Mouse (Mus musculus): ENCODE results near the gene Rbfox3.
A peak's percentile ranks its signal among the peaks of the same experiment; 100 is the strongest.

The Rbfox3 gene

GRCm38 (mm10) chr11:118600168-118600567 is 311.2 kb downstream of the Rbfox3 start:
- DNase-seq (ENCODE audit: low read depth), result no peak

- DNase-seq (ENCODE audit: low read depth), result no peak
Observed at GRCm38 (mm10) chr11:118598726-118599125, 312.7 kb downstream of the Rbfox3 start.

- peak; percentile 79 for DNase-seq (ENCODE audit: low read depth)
Observed at GRCm38 (mm10) chr11:118584826-118585225, 326.6 kb downstream of the Rbfox3 start.

DNA sequence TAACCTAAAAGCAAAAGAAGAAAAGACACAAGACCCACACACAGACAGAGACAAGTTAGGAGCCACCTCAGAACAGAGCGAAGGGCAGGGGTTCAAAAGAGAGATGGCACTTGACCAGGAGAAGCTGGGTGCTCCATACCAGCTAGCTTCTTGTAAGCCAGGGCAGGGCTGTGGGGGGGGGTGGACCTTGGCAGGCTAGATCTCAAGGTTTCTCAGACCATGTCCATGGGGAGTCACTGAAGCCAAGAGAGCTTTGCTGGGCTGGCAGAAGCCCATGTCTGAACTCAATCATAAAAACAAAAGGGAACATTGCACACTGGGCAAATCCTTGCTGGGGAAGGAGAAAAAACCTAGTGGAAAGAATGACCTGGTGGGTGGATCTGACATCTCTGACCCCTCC is 327.4 kb downstream of the Rbfox3 start:
- no peak for DNase-seq (ENCODE audit: low read depth)

GRCm38 (mm10) chr11:118583573-118583972 is 327.8 kb downstream of the Rbfox3 start:
- no peak for DNase-seq (ENCODE audit: low read depth)

- DNase-seq (ENCODE audit: low read depth), result no peak
Observed at GRCm38 (mm10) chr11:118581019-118581418, 330.4 kb downstream of the Rbfox3 start.

GRCm38 (mm10) chr11:118579622-118580021 is 331.8 kb downstream of the Rbfox3 start:
- no peak for DNase-seq (ENCODE audit: low read depth)

- no peak for DNase-seq (ENCODE audit: low read depth)
Observed at GRCm38 (mm10) chr11:118577271-118577670, 334.1 kb downstream of the Rbfox3 start.

GRCm38 (mm10) chr11:118576611-118577010 is 334.8 kb downstream of the Rbfox3 start:
- DNase-seq (ENCODE audit: low read depth), result no peak

DNA sequence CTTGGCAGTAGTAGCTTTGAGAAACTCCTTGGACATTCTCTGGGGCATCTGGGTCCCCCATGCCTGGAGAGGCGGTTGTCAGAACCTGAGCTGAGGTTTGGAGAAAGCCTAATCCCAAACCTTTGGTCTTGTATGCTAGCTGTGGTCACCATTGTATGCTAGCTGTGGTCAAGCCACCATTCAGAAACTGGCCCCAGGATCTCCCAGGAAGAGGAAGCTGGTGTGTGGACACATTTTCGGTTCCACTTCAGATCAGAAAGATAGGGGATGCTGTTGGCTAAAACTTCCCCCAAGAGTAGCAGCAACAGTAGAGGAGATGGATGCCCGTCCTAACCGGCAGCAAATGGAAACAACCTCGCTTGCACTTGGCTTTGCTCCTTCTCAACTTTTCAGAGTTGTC is 337.0 kb downstream of the Rbfox3 start:
- no peak for DNase-seq (ENCODE audit: low read depth)

GRCm38 (mm10) chr11:118573569-118573968 is 337.8 kb downstream of the Rbfox3 start:
- no peak for DNase-seq (ENCODE audit: low read depth)

DNA sequence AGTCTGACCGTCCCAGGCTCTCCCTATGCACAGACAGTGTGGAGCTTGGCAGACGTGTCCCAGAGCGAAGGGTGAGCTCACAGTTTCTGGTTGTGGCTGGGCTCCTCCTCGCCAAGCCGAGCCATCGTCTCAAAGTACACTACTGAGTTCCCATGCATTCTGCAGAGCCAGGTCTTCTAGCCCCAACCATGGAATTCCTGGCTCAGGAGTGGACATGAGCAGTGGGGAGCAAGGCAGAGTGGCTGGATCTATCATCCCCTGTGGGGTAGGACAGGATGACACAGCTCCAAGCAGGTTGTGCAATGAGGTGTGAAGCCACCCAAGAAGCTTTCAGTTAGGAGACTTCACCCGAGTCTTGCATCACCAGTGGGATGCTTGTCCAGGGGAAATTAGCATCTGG is 338.4 kb downstream of the Rbfox3 start:
- no peak for DNase-seq (ENCODE audit: low read depth)

GRCm38 (mm10) chr11:118570164-118570563 is 341.2 kb downstream of the Rbfox3 start:
- DNase-seq (ENCODE audit: low read depth), result no peak

GRCm38 (mm10) chr11:118569571-118570062 is 341.8 kb downstream of the Rbfox3 start:
- DNase-seq (ENCODE audit: low read depth), result no peak

DNA sequence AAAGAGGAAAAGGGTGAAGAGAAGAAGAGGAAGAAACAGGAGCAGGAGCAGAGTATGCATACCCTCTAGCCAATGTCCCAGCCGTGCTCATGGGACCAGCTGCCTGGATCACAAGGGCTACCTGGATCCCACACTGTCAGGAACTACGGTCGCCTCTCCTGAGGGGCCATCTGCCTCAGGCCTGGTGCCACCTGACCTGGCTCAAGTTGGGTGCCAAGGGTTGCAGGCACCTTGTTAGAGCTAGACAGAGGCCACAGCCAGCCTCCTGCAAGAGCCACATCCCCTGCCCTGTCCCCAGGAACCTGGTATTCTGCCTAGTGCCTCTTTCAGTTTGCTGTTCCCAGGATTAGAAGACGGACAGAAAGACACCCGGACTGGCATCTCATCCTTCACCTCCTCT is 347.5 kb downstream of the Rbfox3 start:
- no peak for DNase-seq (ENCODE audit: low read depth)

DNA sequence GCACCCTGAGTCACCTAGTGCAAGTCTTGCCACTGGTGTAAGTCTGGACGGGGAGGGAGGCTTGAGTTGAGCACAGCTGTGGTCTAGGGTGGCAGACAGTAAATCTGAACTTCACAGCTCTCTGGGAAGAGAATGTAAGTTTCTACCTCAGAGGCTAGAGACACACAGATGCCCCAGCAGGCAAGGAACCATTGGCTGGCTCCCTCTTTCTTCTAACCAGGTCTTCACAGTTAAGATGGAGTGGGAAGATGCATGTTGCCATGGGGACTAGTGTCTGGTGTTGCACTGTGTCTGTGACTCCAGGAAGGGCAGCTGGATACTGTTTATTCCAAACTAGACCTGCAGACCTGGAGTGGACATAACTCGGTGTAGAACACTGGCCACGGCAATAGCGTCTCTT is 348.6 kb downstream of the Rbfox3 start:
- no peak for DNase-seq (ENCODE audit: low read depth)

GRCm38 (mm10) chr11:118558193-118558592 is 353.2 kb downstream of the Rbfox3 start:
- DNase-seq (ENCODE audit: low read depth), result no peak

DNA sequence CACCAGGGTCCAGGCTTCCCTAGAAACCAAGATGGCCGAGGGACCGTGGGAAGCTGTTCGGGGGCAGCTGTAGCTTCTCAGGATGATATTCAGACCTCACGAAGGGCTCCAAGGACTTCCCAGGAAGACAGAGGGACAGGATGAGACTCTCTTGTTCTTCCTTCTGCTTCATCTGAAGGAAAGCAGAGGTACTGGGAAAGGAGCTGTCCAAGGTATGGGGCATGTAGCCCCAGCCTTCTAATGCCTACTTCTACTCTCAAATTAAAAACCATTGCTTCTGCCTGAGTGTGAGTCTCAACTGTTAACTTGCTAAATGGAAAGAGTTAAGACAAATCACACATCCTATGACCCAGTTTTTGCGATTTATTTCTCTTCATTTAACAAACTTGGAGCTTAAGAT is 355.8 kb downstream of the Rbfox3 start:
- DNase-seq (ENCODE audit: low read depth), result no peak

DNA sequence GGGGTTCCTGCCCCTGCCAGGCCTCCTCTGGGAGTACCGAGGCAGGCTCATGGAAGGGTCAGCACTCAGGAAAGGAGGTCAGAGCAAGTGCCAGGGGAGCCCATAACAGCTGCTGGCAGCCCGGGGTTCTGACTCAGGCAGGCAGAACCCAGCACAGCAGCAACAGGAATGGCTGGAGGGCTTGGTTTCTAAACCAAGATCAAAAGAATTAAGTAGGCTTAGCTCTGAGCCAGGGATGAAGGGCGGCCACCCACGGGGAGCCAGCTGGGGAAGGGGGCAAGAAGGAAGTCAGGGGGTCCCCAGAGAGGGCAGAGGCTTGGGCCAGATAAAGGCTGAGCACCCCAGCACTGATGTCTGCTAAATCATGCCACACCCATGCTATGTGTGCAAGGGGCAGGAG is 356.9 kb downstream of the Rbfox3 start:
- no peak for DNase-seq (ENCODE audit: low read depth)

DNA sequence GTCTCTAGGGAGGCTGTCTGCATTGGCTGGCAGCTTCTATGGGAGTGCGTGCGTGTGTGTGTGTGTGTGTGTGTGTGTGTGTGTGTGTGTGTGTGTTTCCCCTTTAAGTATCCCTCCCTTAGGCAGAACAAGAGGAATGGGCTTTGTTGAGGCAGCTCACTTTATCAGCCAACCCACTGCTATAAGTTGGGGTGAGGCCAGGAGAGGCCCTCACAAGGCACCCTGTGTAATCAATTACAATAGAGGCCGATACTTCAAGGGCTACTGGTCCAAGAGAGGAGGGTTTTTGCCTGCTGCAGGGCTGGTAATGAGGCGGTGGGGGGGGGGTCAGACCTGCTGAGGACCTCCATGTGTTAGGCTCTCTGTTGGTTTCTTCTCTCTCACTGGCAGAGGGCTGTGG is 357.5 kb downstream of the Rbfox3 start:
- no peak for DNase-seq (ENCODE audit: low read depth)

DNA sequence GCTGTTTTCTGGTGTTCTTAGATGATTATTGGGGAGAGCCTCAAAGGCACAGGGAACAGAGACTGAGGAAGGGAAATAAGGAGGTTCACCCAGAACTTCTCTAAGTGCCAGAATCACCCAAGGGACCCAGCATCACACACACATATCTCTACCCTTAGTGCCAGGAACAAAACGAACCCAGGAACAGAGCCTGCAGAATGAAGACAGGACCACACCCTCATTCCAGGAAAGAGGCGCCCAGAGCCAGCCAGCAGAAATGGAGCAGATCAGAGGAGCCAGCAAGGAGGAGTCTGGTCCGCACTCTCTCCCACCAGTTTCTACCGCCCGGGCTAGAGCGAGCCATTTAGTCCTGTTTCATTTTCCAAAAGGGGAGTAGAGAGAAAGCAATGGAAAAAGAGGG is 358.4 kb downstream of the Rbfox3 start:
- DNase-seq (ENCODE audit: low read depth), result no peak

DNA sequence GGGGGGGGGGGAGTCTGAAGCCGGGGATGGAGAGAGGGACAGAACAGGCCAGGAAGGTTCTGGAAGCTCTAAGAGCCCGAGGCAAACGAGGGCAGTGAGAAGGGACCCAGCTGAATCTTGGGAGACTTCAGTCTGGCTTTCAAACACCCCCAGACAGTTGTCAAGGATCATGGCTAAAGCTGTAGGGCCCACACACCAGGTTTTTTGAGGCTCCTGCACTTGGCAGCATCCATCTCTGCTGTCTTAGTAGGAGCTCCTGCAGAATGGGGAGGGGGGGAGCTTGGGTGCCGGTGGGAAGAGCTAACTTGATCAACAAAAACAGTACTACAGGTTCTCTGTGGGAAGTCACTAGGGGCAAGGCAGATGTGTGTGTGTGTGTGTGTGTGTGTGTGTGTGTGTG is 358.9 kb downstream of the Rbfox3 start:
- no peak for DNase-seq (ENCODE audit: low read depth)

GRCm38 (mm10) chr11:118551705-118552104 is 359.7 kb downstream of the Rbfox3 start:
- no peak for DNase-seq (ENCODE audit: low read depth)

DNA sequence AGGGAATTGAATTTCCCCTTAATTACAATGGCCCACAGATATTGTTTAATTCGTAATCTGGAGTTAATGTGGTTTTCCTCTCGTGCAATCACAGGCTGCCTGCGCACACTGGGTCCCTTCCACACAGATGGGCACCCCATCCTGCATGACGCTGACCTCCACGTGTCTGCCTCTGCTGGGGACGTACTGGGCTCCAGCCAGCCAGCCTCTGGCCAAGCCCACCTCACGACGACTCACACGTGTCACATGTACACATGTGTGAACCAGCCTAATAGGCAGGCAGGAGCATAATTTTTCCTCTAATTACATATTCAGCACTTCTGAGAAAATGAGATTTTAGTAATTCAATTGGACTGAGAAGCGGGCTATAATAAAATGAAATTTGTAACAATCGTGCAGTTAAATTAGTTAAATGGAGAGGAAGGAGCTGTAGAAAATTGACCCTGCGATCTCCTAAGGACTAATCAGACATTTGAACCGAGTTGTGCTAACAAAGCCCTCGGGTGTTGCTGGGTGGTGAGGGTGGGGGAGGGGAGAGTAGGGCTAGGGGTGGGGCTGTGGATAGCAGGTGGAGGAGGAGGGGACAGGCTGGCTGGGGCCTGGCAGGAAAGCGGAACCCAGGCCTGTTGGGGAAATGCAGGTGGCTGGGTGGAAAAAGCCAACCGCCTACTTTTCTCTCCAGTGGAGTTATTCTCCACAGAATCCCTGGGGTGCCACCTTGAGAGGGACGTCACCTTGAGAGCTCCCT is 360.4 kb downstream of the Rbfox3 start:
- no peak for DNase-seq (ENCODE audit: low read depth)

Data from c-Kit-positive CD71-positive TER-119-negative erythroid progenitor cells, embryonic 14.5 days (primary cell).